ENCODE assay signal across 11 mouse cellular contexts in the genomic region with DNA sequence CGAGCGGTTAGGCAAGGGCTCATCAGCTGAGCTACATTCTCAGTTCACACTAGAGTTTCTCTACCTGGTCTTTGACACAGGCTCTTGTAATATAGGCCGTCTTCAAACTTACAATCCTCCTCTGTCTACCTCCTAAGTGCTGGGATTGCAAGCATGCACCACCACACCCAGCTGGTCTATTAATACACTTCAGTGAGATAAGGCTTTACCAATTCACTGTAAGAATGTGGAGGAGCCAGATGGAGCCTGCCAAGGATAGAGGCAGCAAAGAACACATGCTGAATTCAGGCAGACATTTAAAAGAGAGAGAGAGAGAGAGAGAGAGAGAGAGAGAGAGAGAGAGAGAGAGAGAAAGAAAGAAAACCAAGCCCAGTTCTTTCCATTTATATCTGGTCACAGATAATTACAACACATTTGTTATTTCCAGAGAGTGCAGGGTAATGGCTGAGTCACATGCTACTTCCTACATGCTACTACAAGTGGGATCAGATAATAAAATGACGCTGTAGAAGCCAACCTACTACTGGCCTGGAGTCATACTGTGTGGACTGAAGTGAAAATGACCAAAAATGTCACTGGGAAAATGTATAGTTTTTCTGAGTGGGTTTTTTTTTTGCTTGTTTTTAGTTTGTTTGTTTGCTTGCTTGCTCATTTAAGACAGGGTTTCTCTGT. TPM values are rescaled to one million over a fixed set of nuclear protein-coding genes. Genes with fewer than 3 reads are reported as not detected.
DNase-seq lines count a peak whose midpoint lies in the region; ATAC-seq and TF ChIP-seq lines count a peak whose summit lies in the region.
"Had no signal": no experiment of that assay in that cellular context is flagged by ENCODE, and none has a peak within 500 bp of the region (broad histone marks: within the 10 kb centered on the region; RNA-seq: fewer than 3 reads in every experiment).

No protein-coding gene starts in this region.

- TF ChIP-seq EP300 in stomach, postnatal 0 days (optimal IDR thresholded peaks at IDR 0.05): no peak

- H3K9ac ChIP-seq in stomach, postnatal 0 days (ENCODE audit: low read length): no peak overlapping the region
- H3K9ac ChIP-seq in liver, embryonic 12.5 days: no peak overlapping the region
- H3K9ac ChIP-seq: embryonic facial prominence, embryonic 12.5 days; midbrain, embryonic 13.5 days had no signal

- ATAC-seq in stomach, postnatal 0 days (ENCODE audit: low FRiP score, low TSS enrichment): peak; percentile 84
- no peak for ATAC-seq in liver, embryonic 12.5 days
- ATAC-seq: midbrain, embryonic 13.5 days had no signal

- TF ChIP-seq CTCF in stomach, postnatal 0 days (IDR thresholded peaks at IDR 0.05; ENCODE audit: low read depth): no peak

- peak overlapping the region; percentile 82 for H3K27ac ChIP-seq in stomach, postnatal 0 days (replicated peaks)
- no peak overlapping the region for H3K27ac ChIP-seq in liver, embryonic 12.5 days
- H3K27ac ChIP-seq: embryonic facial prominence, embryonic 12.5 days; midbrain, embryonic 13.5 days had no signal

- H3K4me3 ChIP-seq in stomach, postnatal 0 days (ENCODE audit: low read depth, low read length): no peak overlapping the region
- no peak overlapping the region for H3K4me3 ChIP-seq in liver, embryonic 12.5 days
- H3K4me3 ChIP-seq: embryonic facial prominence, embryonic 12.5 days; midbrain, embryonic 13.5 days had no signal

- no peaks in the 10 kb centered on the region for H3K27me3 ChIP-seq in stomach, postnatal 0 days (ENCODE audit: control insufficient read depth, insufficient read depth, low read length)
- no peaks in the 10 kb centered on the region for H3K27me3 ChIP-seq in liver, embryonic 12.5 days (replicated peaks)
- H3K27me3 ChIP-seq: embryonic facial prominence, embryonic 12.5 days; midbrain, embryonic 13.5 days had no signal

- H3K36me3 ChIP-seq in stomach, postnatal 0 days (ENCODE audit: control insufficient read depth, insufficient read depth, low read length): no peaks in the 10 kb centered on the region
- H3K36me3 ChIP-seq in liver, embryonic 12.5 days: no peaks in the 10 kb centered on the region
- H3K36me3 ChIP-seq: embryonic facial prominence, embryonic 12.5 days; midbrain, embryonic 13.5 days had no signal

- WGBS in stomach, postnatal 0 days: 55% methylated on average over 4 of the region's 4 CpGs
- 57% methylated on average over 4 of the region's 4 CpGs for WGBS in liver, embryonic 12.5 days (ENCODE audit: insufficient replicate concordance)

- intact Hi-C loops in heart, postnatal 10 days (cut with DNase I): loop anchor here (5.0 kb wide), 2 partner anchors 67 to 252 kb away; partner anchors contain the start of gene Baiap2l1

- DNase-seq in frontal cortex, postnatal 36 days (ENCODE audit: low spot score in 2 of 2): peak; percentile 15 to 55
- DNase-seq in frontal cortex, postnatal 14 days (ENCODE audit: low spot score in 2 of 2): no peak
- DNase-seq in right cerebral cortex, adult 18-20 months: peak; percentile 24
- DNase-seq in right cerebral cortex, postnatal 14 days: no peak
- DNase-seq in heart, postnatal 10 days: peak; percentile 57 to 64
- no peak for DNase-seq in stomach, postnatal 0 days (ENCODE audit: low spot score)
- DNase-seq in cerebellum, postnatal 25 days: no peak
- DNase-seq: thymus, adult 2 months had no signal

- no peaks in the 10 kb centered on the region for H3K4me1 ChIP-seq in stomach, postnatal 0 days (replicated peaks; ENCODE audit: control insufficient read depth, insufficient read depth)
- no peaks in the 10 kb centered on the region for H3K4me1 ChIP-seq in liver, embryonic 12.5 days
- H3K4me1 ChIP-seq: embryonic facial prominence, embryonic 12.5 days; midbrain, embryonic 13.5 days had no signal

- H3K9me3 ChIP-seq in stomach, postnatal 0 days (ENCODE audit: control insufficient read depth, low read length): no peaks in the 10 kb centered on the region
- no peaks in the 10 kb centered on the region for H3K9me3 ChIP-seq in liver, embryonic 12.5 days (replicated peaks)
- H3K9me3 ChIP-seq: embryonic facial prominence, embryonic 12.5 days; midbrain, embryonic 13.5 days had no signal

- no peak overlapping the region for H3K4me2 ChIP-seq in stomach, postnatal 0 days (replicated peaks; ENCODE audit: low read depth)
- no peak overlapping the region for H3K4me2 ChIP-seq in liver, embryonic 12.5 days
- H3K4me2 ChIP-seq: embryonic facial prominence, embryonic 12.5 days; midbrain, embryonic 13.5 days had no signal

RNA-seq across cellular contexts. Expression of gene Bri3, which starts 45.7 kb away (rescaled TPM):
- total RNA-seq in heart, postnatal 10 days (2021): 100 to 1,000 TPM; 165 to 171 TPM
- 197 and 214 TPM in 2 replicates for polyA plus RNA-seq in stomach, postnatal 0 days (2015; fragmentation: Nextera tagmentation; extraction: Ambion mirVana)
- 37.7 and 40.3 TPM in 2 replicates for polyA plus RNA-seq in liver, embryonic 12.5 days (2016; fragmentation: Nextera tagmentation; extraction: Ambion mirVana)

Comparison
In these comparisons a context has a peak if more than half of its experiments do, and no peak if none do; other contexts are left out.
1. DNase-seq: peak in frontal cortex, postnatal 36 days (2 of 2), right cerebral cortex, adult 18-20 months (single experiment) and heart, postnatal 10 days (2 of 2); none in frontal cortex, postnatal 14 days (0 of 2), right cerebral cortex, postnatal 14 days (single experiment), stomach, postnatal 0 days (single experiment) and cerebellum, postnatal 25 days (0 of 2).